Mouse (Mus musculus) adrenal gland, postnatal 4 days (tissue): ENCODE measurements around the gene Paqr5. TPM values are rescaled to one million over a fixed set of nuclear protein-coding genes. Genes with fewer than 3 reads are reported as not detected.

Source experiments
- DNase-seq, 2 experiments: peaks; one replicate each; pipeline ENCODE4 v3.0.0; 2021 to 2022; ENCODE audit warnings: low spot score in 2 of 2, mixed read lengths in 2 of 2
- long read RNA-seq, 2 experiments: library from polyadenylated mRNA; stranded (forward); transcript quantifications; one replicate each; pipeline ENCODE4 v2.0.0; 2021
- total RNA-seq, 2 experiments: library from RNA; stranded (reverse); gene quantifications; 2 replicates each; pipeline ENCODE4 v1.2.3; 2021

Paqr5 gene
- 1 to 10 TPM; 1.9 to 9.9 TPM for total RNA-seq
- long read RNA-seq, experiment 1, partial matches to known transcripts: 0 of 2 reads
- long read RNA-seq, experiment 1, other reads (novel, unspliced or antisense): 0 of 2 reads
- long read RNA-seq, experiment 2, transcript Paqr5-201 (8 exons, 3,566 nt): major isoform, 16 of 35 reads
- long read RNA-seq, experiment 2, partial matches to known transcripts: 5 of 35 reads
- long read RNA-seq, experiment 2, other reads (novel, unspliced or antisense): 13 of 35 reads

DNA sequence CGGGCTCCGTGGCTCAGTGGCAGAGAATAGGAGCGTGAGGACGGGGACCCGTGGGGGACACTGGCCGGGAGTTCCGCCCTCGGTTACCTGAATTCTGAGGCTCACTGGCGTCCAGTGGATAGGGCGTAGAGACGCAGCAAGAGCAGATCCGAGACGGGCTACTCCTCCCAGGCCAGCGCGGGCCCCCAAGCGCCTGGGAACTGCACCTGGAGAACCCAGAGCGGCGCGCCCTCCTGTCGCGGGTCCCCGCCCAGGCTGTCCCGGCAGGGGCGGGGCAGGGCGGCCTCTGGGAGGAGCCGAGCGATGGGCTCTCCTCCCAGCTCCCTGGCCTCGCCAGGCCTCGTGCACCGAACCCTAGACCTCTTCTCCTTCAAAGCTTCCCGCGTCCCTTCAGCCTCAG, at the start of gene Paqr5:
Paqr5 (minus strand) TSS at position 257 of the 400 bp plus-strand sequence.
- DNase-seq: peak in 1 of 2 experiments; percentile 11

DNA sequence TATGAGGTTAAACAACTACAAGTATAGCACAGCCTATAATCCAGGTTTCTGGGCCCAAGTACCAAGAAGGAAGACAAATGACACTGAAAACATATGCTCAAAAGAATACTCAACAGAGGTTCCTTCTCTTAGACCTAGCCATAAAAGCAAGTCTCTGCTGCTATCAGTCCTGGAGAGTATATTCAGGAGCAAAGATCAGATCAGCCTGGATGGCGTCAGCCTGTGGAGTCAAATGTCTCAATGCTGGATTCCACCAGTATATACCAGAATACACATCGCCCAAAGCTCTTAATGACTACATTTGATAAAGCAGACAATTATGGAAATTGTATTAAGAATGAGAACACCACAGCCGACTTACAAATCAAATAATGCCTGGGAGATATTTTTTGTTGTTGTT, 35.6 kb upstream of the Paqr5 start:
- no peak for DNase-seq

DNA sequence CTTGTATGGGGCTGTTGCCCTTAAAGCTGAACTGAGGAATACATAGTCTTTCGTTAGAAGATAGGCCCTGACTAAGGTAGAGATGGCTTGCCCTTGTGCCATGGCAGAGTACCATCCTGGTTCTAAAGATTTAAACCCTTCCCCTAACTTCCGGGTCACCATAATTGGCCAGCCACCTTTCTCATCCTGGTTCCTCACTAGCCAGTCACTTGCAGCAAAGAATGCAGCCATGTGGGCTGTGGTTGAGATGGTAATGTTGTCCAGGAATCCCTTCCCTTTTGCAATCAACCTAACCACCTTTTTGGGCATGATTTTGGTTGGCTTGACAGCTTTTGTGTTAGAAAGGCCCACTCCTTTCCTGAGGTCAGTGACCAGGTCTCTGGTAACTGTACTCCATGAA, 33.8 kb upstream of the Paqr5 start:
- no peak for DNase-seq

DNA sequence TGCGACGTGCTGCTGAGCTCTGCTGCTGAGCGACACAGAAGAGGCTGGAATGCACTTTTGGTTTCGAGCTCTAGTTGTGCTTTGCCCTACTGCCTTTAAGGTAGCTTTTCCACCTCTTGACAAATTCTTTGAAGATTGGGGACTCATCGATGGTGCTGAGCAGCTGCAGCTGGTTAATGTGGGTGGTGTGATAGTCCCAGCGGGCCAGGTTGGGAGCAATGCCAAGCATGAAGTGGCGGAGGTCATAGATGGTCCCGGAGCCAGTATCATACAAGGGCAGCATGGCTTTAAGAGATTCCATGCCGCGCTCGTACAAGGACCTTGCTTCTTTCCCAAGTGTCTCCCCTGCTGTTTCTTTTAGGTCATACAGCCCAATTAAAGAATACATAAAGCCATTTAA, 33.3 kb upstream of the Paqr5 start:
- no peak for DNase-seq

DNA sequence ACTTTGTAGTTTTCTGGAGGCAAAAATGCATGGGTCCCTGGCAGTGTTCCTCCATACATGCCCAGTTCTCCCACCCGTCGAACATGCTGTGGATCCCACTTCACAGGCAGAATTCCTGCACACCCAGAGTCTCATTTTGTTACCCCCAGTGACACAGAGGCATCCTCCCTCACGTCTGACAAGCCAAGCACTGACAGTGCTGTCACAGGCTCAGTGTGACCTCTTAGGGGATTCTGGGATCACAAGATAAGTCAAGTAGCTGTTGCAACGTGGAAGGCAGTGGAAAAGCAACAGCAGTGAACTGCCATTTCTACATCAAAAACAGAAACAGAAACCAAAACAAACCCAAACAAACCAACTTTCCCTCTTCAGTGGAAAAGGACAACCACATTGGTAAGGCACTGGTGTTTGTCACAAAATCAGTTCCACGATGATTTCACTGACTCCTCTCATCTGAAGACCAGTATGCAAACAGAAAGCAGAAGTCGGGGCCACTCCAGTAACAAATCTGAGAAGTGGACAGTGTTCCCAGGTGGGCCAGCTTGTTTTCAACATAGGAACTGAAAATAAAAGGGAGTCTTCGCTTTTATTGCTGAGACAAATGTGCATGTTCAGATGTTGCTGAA, 31.3 kb upstream of the Paqr5 start:
- DNase-seq: no peak

DNA sequence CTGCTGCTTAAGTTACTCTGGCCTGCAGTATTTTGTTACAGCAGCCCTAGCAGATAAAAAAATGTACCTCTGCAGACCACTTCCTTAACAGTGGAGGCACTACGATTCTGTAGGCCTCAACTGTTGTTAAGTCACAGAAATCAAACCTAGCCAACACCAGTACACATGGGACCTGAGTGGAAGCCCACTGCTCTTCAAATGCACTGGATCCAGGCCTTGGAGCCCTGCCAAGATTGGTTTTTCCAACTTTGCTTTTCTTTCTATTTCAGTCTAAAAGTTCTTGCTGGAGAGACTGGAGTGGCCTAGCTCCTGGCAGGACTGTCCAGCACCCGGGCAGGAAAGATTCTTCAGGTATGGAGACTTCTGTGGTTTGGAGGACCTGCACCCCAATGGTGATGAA, 29.6 kb upstream of the Paqr5 start:
- DNase-seq: no peak

DNA sequence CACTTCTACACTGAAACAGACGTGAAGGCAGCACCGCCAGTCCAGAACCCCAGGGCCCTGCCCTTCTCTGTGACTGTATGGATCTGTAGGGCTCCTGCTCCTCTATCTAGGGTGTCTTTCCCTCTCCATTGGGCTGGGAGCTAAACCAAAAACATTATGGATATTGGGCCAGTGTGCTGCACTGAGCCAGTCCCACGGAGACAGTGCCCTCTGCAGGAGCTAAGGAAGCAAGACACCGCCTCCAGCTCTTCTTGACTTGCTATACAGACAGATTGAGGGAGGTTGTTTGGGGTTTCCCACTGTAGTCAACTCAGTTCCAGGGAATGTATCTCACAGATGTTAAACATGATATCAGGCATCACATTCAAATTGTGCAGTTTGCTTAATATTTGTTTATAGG, 24.1 kb upstream of the Paqr5 start:
- DNase-seq: no peak

DNA sequence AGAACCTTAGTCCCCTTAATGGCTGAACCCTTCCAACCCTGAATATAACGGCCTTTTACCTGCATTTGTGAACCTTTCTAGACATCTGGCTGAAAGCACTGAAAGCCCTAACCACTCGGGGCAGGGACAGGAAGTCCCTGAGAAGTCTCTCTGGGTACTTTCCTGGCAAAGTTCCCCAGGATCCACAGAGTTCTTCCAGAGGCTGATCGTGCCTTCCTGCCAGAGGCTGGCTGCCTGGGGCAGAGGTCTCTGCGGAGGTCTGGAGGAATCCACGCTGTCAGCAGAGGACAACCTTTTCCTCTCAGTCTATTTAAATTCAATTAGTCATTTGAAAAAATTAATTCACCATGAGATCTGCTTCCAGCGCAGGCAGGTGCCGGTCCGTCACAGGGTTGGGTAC, 22.5 kb upstream of the Paqr5 start:
- no peak for DNase-seq

DNA sequence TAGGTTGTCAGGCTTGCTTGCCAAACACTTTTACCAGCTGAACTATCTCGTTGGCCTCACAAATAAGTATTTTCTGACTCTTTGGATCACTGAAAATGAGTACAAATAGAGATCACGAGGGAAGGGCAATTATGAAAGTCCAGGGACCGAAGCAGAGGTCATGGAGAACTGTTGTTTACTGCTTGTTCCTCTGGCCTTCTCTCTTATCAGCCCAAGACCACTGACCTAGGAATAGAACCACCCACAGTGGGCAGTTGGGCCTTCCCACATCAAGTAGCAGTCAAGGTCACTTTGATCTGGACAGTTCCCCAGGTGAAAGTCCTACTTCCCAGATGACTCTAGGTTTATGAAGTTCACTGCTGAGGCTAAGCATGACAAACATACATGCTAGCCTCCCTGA, 15.5 kb upstream of the Paqr5 start:
- no peak for DNase-seq

DNA sequence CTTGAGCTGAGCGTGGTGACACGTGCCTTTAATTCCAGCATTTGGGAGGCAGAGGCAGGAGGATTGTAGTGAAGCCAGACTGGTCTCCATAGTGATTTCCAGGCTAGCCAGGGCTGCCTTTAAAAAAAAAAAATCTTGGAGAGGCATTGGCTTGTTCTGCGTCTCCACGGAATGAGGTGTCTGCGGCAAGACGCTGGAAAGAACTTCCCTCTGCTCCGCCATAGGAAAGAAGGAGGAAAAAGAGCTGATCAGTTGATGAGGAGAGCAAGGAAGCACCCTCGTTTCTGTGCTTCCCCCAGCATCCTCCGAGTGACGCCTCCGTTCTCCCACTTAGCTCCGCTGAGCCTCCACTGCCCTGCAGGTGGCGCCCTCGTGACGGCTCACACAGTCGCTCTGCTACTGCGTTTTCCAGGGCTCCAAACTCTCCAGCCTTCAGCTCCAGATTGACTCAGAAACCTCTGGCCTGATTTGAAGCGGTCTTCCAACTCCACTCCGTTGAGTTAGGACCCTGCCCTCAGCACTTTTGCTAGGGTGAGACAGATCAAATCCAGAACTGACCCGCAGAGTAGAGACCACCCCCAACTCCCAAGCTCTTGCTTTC, 13.5 kb upstream of the Paqr5 start:
- DNase-seq: peak; percentile 76 to 77

DNA sequence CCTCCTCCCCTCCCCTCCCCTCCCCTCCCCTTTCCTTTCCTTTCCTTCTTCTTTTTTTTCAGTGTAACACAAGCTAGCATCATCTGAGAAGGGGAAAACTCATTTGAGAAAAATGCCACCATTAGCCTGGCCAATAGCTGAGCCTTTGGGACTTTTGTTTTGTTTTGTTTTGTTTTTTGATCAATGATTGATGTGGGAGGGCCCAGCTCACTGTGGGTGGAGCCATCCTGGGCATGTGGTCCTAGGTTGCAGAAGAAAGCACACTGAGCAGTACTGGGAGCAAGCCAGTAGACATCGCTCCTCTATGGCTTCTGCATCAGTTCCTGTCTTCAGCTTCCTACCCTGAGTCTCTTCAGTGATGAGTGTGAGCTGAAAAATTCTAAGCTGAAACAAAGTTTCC, 9.2 kb upstream of the Paqr5 start:
- no peak for DNase-seq

DNA sequence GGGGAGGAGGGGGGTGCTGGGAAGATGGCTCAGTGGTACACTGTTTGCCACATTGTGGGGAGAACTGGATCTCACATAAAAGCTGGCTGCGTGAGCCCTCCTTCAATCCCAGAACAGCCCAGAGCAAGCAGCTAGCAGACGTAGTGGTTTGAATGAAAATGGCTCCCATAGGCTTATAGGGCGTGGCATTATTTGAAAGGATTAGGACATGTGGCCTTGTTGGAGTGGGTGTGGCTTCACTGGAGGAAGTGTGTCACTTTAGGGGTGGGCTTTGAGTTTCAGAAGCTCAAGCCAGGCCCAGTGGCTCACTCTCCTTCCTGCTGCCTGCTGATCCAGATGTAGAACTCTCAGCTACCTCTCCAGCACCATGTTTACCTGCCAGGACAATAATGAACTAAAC, 5.5 kb upstream of the Paqr5 start:
- no peak for DNase-seq

DNA sequence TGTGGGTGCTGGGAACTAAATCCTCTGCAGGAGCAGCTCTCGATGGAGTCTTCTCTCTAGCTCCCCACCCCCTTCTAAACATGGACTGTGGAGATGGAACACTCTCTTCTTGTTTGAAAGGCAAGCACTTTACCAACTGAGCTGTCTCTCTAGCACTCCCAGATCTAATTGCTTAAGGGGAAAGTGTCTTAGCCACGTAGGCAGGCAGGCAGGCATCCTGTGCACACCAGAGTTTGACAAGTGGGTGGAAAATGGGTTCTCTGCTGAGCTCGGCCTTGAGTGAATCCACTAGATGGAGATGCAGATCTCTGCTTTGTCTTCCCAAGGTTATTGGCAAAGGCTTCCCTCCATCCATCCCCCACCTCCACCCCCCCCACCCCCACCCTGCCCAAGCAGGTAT, 1.4 kb upstream of the Paqr5 start:
- DNase-seq: no peak

DNA sequence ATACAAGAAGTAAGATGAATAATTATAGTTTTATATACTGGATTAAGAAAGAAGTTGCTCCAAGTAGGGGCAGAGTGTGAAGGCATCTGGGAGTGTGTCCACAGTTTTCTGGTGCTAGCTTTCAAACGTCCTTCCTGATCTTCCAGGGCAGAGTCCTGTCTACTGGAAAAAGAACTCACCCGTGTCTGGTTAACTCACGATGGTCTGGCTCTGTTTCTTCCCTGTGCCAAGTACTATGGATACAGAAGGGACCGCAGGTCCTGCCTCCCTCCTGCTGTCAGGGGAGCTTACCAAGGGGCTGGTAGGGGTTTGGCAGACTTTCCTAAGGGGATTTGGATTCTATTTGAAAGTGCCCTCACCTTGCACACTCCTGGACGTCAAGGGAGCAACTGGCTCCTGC, 1.6 kb downstream of the Paqr5 start:
- DNase-seq: no peak

DNA sequence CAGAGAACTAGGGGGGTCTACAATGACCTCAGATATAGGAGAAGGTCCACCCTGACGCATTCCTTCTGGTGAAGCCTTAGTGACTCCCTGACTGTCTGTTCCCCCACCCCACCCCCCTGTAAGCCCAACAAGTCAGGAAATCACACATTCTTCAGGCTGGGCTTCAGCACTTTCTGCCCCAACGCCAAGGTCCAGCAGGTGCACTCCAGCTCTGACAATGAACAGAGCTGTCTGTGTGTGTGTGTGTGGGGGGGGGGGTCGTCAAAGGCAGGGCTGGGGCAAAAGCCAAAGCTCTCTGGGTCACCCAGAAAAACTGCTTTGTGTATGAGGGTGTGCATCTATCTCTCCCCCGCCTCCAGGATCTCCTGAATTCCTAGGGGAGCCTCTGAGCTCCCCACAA, 2.8 kb downstream of the Paqr5 start:
- DNase-seq: no peak

DNA sequence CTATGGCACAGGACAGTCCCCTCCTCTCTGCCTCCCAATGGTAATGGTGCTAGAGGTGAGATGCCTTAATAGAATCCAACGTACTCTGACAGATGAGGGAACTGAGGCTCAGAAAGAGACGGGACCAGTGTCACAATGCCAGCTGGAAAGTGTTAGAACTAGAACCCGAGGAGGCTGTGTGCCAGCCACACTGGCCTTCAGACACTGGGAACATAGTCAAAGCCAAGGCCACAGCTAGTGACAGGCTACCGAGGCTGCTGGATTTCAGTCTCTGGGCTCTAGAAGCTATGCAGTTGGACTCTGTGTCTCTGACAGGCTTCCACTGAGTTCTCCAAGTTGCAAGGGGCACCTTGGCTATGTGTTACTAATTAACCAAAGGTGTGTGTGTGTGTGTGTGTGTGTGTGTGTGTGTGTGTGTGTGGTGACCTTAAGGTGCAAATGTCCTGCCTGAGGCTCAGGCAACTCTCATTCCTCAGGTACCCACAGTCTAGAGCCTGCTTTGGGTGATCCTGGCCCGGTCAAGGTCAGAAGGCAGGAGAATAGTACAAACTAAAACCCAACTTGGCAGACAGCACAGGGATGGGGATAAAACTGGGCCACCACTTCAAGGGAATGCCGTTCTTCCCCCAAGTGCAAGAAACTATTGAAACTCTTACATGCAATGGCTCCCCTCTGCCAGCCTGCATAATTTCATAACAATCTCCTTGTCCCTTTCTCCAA, 3.5 kb downstream of the Paqr5 start:
- no peak for DNase-seq

DNA sequence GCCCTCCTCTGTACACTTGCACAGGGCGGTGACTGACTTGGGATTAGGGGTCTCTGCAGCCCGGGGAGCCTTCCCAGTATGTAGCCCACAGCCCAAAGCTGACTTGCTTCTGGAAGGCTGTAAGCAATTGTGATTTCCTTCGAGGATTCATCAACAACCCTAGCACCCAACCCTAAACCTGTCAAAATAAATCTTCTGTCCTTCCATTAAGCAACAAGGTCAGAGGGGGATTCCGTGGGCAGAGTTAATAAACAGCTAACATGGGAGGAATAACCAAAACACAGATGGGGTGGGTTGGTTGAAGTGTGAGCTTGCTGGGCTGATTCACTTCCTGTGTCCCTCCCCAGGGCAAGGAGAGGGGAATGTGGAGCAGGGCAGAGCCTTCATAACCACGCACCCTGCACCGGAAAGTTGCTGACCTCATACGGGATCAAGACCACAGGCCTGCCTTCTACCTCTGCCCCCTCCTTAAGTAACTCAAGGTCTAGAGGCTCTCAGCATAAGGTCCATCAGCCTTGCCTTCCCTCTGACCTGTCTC, 5.0 kb downstream of the Paqr5 start:
- DNase-seq: no peak

DNA sequence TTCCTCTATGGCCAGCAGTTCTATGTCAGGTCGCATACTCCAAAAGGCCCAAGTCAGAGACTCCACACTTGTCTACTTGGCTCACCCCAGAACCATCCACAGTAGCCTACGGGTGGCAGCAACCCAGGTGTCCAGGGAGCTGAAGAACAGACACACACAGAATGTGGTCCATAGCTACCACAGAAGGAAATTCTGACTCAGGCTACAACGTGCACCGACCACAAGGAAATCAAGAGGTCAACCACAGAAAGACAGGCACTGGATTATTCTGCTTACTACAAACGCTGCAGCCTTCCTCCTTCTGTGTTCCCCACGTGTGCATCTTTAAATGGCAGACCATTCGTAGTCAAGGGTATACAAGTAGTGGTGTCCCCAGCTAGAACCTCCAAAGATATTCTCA, 6.4 kb downstream of the Paqr5 start:
- DNase-seq: no peak

DNA sequence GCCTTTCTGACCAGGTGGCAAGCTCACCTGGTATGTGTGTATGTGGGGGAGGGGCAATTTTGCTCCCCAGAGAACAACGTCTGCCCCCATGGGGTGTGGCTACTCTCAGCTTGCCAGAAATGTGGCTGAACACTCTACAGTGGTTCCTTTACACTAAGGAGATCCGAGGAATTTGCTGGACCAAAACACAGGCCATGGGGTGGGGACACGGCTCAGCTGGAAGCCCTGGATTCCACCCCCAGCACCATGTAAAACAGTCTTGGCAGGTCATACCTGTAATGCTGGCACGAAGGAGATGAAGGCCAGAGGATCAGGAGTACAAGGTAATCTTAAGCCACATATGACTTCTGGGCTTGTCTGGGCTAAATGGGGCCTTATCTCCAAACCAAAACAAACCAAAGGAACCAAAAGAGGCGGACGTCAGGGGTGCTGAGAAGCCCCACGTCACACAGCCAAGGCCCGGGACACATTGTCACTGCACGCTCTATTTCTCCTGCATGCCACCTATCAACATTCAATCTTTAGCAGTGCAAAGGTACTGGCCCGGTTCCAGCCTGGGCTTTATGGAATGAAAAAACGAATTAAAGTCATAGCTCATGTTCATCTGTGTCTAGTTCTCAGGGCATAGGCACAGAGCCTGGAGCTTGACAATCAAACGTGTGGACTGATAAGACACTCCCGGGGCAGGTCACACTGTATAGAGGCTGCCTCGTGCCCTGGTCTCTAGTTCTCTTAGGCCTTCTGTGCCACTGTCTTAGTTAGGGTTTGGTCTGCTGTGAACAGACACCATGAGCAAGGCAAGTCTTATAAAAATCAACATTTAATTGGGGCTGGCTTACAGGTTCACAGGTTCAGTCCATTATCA, 8.2 kb downstream of the Paqr5 start:
- DNase-seq: no peak

DNA sequence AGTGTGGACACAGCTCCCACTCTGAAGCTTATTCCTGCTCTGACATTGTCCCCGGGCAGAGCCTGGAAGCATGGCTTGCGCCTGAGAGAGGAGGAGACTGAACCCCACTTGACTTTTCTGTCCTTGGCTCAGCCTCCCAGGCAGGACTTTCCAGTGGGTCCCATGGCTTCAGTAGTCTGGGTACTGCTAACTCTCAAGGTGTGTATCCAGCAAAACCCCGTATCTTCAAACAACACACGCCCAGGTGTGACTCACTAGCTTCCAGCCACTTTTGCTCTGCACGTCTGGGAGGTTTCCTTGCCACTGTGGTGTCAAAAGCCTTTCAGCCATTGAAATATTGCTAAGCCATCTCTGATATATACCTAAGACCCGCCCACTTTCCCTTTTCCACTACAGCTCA, 9.3 kb downstream of the Paqr5 start:
- no peak for DNase-seq

DNA sequence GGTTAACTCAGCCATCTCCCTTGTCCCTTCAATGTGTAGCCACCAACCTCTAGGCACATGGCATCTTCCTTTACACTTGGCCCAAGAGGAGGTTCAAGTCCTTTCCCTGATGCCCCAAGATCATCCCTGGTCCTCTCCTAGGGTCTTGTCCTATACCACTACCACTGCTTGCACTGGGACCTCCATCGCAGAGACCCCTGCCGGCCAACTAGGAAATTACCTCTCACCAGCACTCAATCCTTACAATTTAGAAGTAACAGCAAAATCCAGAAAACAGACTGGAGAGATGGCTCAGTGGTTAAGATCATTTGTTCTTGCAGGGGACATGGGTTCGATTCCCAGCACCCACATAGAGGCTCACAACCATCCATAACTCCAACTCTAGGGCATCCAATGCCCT, 11.2 kb downstream of the Paqr5 start:
- no peak for DNase-seq
